Mouse (Mus musculus) limb, embryonic 11.5 days (tissue): Measurements from ENCODE around the gene Dclk3. TPM values are rescaled to one million over a fixed set of nuclear protein-coding genes. Genes with fewer than 3 reads are reported as not detected.

Experiments used
- ATAC-seq: fragments of 200-750 bp; cut with Nextera tagmentation; 2 replicates; pipeline ENCODE4 v1.8.0; 2017; ENCODE audit warnings: low read depth; ENCODE audit not compliant: insufficient number of reproducible peaks, low FRiP score, low TSS enrichment
- DNase-seq: peaks from one replicate; pipeline ENCODE4 v3.0.0-alpha.2; 2015; ENCODE audit warnings: low spot score
- H3K27ac ChIP-seq: fragments of 300-500 bp; sonication (generic); replicated peaks from 2 replicates; pipeline ENCODE4 v1.5.1; 2014; ENCODE audit warnings: low read depth, mild to moderate bottlenecking, low read length
- H3K27me3 ChIP-seq: fragments of 300-500 bp; sonication (generic); 2 replicates; pipeline ENCODE4 v1.6.1; 2014; ENCODE audit warnings: mild to moderate bottlenecking, low read length, mixed read lengths; ENCODE audit not compliant: control insufficient read depth, insufficient read depth
- H3K36me3 ChIP-seq: fragments of 300-500 bp; sonication (generic); 2 replicates; pipeline ENCODE4 v1.6.1; 2014; ENCODE audit warnings: mild to moderate bottlenecking, low read length, moderate library complexity, mixed read lengths; ENCODE audit not compliant: control insufficient read depth, insufficient read depth
- H3K4me1 ChIP-seq: fragments of 300-500 bp; sonication (generic); 2 replicates; pipeline ENCODE4 v1.6.1; 2014; ENCODE audit warnings: low read length, mixed read lengths; ENCODE audit not compliant: control insufficient read depth, insufficient read depth
- H3K4me2 ChIP-seq: fragments of 300-500 bp; sonication (generic); 2 replicates; pipeline ENCODE4 v1.6.1; 2014; ENCODE audit warnings: low read depth, mild to moderate bottlenecking, moderate library complexity; ENCODE audit not compliant: severe bottlenecking
- H3K4me3 ChIP-seq: fragments of 300-500 bp; sonication (generic); 2 replicates; pipeline ENCODE4 v1.5.1; 2014; ENCODE audit warnings: low read depth, low read length
- H3K9ac ChIP-seq: fragments of 300-500 bp; sonication (generic); 2 replicates; pipeline ENCODE4 v1.6.1; 2014; ENCODE audit warnings: mild to moderate bottlenecking, low read length
- H3K9me3 ChIP-seq: fragments of 300-500 bp; sonication (generic); 2 replicates; pipeline ENCODE4 v1.6.1; 2016; ENCODE audit warnings: low read length; ENCODE audit not compliant: control insufficient read depth
- WGBS: fragments of 180-500 bp; shearing (Covaris S2); extraction: QIAGEN DNeasy Blood & Tissue Kit; methylation state at CpG from one replicate; pipeline ENCODE4 v1.1.7; 2014; 5-methylcytosine and 5-hydroxymethylcytosine counted together
- polyA plus RNA-seq: library from polyadenylated mRNA; unstranded; fragments of >200 nt; fragmentation: Nextera tagmentation; extraction: Ambion mirVana; gene quantifications from 2 replicates; pipeline ENCODE4 v1.2.1, GENCODE M21; 2014

The Dclk3 gene
- polyA plus RNA-seq, 1 experiment from 2014 or later: 0.25 TPM

DNA sequence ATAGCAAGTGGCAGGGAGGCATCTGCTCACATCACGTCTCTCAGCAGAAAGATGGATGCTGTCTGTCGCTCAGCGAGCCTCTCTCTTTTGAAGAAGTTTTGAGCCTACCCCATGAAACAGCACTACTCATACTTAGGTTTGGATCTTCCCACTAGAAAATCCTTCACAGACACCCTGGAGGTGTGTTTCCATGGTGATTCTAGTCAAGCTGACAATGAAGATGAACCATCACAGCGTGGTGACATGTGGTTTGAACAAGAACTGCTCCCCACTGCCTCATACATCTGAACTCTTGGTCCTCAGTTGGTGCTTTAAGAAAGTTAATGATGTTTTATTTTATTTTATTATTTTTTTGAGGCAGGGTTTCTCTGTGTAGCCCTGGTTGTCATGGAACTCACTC is 12.9 kb upstream of the Dclk3 start:
- Histone ChIP-seq H3K27ac (no peak overlapping the region), H3K36me3 (no peaks in the 10 kb centered on the region), H3K4me2 (no peak overlapping the region), H3K4me1 (no peaks in the 10 kb centered on the region), H3K27me3 (no peaks in the 10 kb centered on the region), H3K9ac (no peak overlapping the region), H3K9me3 (no peaks in the 10 kb centered on the region), H3K4me3 (no peak overlapping the region)
- ATAC-seq (no peak), DNase-seq (no peak)
- 90% methylated on average over 4 of the region's 4 CpGs for WGBS

DNA sequence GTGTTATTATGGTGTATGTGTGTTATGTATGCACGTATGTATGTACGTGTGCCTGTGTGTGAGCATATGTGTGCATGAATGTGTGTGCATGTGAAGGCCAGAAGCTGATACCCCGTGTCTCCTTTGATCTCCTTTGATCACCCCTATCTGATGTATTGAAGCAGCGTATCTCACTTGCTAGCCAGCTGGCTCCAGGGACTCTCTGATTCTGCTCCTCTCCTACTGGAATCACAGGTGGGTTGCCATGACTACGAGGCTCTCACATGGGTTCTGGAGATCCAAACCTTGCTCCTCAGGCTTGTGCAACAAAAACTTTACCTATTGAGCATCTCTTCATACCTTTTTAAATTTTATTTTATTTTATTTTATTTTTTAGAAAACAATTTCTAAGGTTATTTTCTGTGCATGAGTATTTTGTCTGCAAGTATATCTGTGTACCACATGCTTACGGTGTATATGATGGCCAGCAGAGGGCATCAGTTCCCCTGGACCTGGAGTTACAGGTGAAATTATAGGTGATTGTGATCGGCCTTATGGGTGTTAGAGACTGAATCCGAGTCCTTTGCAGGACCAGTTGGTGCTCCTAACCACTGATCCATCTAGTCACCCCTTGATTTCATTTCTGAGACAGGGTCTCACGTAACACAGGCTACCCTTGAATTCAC is 10.9 kb upstream of the Dclk3 start:
- no peak overlapping the region for H3K9ac ChIP-seq
- H3K36me3 ChIP-seq: no peaks in the 10 kb centered on the region
- H3K9me3 ChIP-seq: no peaks in the 10 kb centered on the region
- 84% methylated on average over 9 of the region's 9 CpGs for WGBS
- DNase-seq (no peak), ATAC-seq (no peak)
- H3K27ac ChIP-seq: no peak overlapping the region
- no peak overlapping the region for H3K4me2 ChIP-seq
- no peaks in the 10 kb centered on the region for H3K4me1 ChIP-seq
- no peaks in the 10 kb centered on the region for H3K27me3 ChIP-seq
- H3K4me3 ChIP-seq: no peak overlapping the region

DNA sequence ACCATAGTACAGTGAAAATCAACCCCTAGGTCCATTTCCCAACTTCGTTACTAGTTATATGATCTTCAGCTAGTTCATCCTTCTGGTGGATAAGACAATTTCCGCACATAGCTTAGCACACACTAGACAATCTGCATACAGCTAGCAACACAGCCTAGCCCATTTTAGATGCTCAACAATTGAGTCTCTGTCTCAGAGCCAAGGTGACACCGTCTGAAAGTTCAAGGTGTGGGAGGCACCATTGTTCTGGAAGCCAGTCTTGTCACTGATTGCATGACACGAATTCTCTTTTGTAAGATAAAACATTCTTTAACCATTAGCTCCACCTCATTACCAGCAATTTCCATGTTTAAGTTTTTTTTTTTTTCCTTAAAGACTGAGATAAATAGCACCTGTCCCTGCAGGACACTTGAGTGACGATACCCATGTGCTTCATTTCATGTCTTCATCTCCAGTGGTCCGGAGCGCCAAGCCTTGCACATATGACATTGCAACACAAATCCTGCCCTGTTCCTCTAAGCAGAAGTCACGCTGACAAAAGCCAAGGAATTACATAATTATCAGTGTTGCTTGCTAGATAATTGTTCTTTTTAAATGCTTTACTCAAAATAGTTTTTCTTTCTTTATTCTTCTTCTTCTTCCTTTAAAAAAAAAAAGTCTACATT is 10.1 kb upstream of the Dclk3 start:
- H3K27me3 ChIP-seq: no peaks in the 10 kb centered on the region
- no peaks in the 10 kb centered on the region for H3K9me3 ChIP-seq
- no peak overlapping the region for H3K27ac ChIP-seq
- H3K4me2 ChIP-seq: no peak overlapping the region
- 86% methylated on average over 8 of the region's 8 CpGs for WGBS
- DNase-seq (no peak), ATAC-seq (no peak)
- H3K4me3 ChIP-seq: no peak overlapping the region
- no peak overlapping the region for H3K9ac ChIP-seq
- no peaks in the 10 kb centered on the region for H3K36me3 ChIP-seq
- no peaks in the 10 kb centered on the region for H3K4me1 ChIP-seq

DNA sequence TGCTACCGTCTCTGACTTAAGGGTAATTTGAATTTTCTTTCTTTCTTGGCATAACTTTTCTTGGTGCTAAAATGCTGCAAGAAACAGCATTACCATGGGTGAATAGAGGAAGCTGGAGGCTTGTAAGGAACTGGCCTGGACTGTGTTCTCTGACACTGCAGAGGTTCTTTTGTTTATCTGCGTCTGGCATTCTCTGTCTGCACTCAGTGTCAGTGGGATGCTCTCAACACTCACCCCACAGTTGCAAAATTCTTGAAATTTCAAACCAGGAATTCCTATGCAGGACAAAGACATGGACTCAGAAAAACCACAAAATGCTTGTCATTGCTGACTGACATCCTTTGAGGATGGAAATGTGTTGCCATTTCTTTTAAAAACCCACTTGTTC is 9.5 kb upstream of the Dclk3 start:
- 66% methylated on average over 2 of the region's 2 CpGs for WGBS
- H3K9ac ChIP-seq: no peak overlapping the region
- no peak overlapping the region for H3K4me3 ChIP-seq
- no peaks in the 10 kb centered on the region for H3K27me3 ChIP-seq
- no peaks in the 10 kb centered on the region for H3K9me3 ChIP-seq
- no peaks in the 10 kb centered on the region for H3K36me3 ChIP-seq
- no peaks in the 10 kb centered on the region for H3K4me1 ChIP-seq
- H3K27ac ChIP-seq: no peak overlapping the region
- no peak for DNase-seq
- H3K4me2 ChIP-seq: no peak overlapping the region
- ATAC-seq: no peak

DNA sequence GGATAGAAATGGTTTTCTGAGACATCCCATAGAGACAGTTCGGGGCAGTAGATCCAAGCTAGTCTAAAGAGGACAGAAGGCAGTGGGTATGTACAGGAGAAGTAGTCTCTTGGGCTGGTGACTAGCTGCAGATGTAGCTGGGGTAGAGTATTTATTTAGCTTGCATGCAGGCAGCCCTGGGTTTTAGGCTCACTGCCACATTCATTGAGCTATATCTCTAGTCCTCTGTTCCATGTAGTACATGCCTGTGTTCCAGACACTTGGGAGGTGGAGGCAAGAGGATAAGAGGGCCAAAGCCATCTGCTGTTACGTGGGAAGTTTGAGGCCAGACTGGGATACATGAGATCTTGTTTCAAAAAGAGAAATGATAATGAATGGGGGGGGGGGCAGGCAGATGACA is 3.5 kb upstream of the Dclk3 start:
- no peaks in the 10 kb centered on the region for H3K36me3 ChIP-seq
- no peaks in the 10 kb centered on the region for H3K9me3 ChIP-seq
- no peak overlapping the region for H3K4me3 ChIP-seq
- 79% methylated on average over 2 of the region's 2 CpGs for WGBS
- ATAC-seq (no peak), DNase-seq (no peak)
- H3K4me1 ChIP-seq: no peaks in the 10 kb centered on the region
- no peak overlapping the region for H3K4me2 ChIP-seq
- H3K27ac ChIP-seq: no peak overlapping the region
- peaks cover 20% of the 10 kb centered on the region for H3K27me3 ChIP-seq
- H3K9ac ChIP-seq: no peak overlapping the region

DNA sequence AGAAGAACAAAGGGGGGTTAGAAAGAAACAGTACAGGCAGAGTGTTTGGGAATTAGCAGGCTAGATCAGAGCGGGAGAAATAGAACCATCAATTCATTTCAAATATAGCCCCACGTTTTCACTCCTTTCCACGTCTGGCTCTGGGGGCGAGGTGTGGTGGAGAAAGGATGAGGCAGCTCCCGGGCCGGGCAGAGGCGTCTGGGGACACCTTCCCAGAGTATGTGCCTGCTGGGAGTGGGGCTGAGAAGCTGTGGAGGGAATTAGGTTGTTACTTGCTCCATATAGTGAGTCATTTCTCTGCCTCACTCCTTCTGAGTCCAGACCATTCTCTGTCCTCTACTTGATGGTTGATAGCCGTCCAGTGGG is 938 bp downstream of the Dclk3 start:
- H3K4me2 ChIP-seq: no peak overlapping the region
- H3K4me3 ChIP-seq: no peak overlapping the region
- no peaks in the 10 kb centered on the region for H3K4me1 ChIP-seq
- WGBS: 45% methylated on average over 8 of the region's 8 CpGs
- no peaks in the 10 kb centered on the region for H3K36me3 ChIP-seq
- peaks cover 23% of the 10 kb centered on the region for H3K27me3 ChIP-seq
- ATAC-seq (no peak), DNase-seq (no peak)
- H3K9me3 ChIP-seq: no peaks in the 10 kb centered on the region
- no peak overlapping the region for H3K9ac ChIP-seq
- H3K27ac ChIP-seq: no peak overlapping the region

DNA sequence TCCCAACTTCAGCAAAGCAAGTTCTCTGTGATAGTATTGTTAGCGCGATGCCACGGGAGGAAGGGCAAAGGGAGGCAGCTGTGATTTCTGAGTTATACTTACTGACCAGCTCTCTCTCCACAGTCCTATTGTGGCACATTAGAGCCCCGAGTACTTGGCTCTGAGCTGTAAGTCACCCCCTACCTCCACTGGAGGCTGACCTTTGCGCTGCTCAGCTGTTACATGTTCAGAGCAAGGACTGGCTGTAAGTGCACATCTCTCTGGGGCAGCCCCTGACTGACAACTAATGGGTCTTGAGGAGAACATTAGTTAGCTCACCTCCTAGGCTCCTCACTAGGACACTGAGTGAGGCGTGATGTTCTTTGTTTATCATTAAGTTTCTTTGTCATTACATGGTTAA is 1.6 kb downstream of the Dclk3 start:
- 74% methylated on average over 6 of the region's 6 CpGs for WGBS
- Histone ChIP-seq H3K9me3 (no peaks in the 10 kb centered on the region), H3K4me3 (no peak overlapping the region), H3K4me1 (no peaks in the 10 kb centered on the region), H3K36me3 (no peaks in the 10 kb centered on the region), H3K9ac (no peak overlapping the region), H3K27ac (no peak overlapping the region), H3K27me3 (peaks cover 23% of the 10 kb centered on the region), H3K4me2 (no peak overlapping the region)
- ATAC-seq: no peak
- DNase-seq: no peak

DNA sequence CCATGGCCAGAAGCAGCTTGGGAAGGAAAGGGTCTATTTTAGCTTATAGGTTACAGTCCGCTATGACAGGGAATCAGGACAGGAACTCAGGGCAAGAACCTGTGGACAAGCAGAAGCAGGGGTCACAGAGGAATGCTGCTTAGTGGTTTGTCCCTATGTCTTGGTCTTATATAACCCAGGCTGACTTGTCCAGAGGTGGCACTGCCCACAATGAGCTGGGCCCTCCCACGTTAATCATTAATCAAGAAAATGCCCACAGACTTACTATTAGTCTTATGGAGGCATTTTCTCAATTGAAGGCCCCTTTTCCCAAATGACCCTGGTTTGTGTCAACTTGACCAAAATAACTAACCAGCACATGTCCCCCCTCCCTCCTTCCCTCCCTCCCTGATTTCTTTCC is 2.3 kb downstream of the Dclk3 start:
- Histone ChIP-seq H3K36me3 (no peaks in the 10 kb centered on the region), H3K4me3 (no peak overlapping the region), H3K9ac (no peak overlapping the region), H3K27ac (no peak overlapping the region), H3K4me2 (no peak overlapping the region), H3K4me1 (no peaks in the 10 kb centered on the region), H3K27me3 (peaks cover 23% of the 10 kb centered on the region), H3K9me3 (no peaks in the 10 kb centered on the region)
- ATAC-seq (no peak), DNase-seq (no peak)
- WGBS: 79% methylated on average over 2 of the region's 2 CpGs

DNA sequence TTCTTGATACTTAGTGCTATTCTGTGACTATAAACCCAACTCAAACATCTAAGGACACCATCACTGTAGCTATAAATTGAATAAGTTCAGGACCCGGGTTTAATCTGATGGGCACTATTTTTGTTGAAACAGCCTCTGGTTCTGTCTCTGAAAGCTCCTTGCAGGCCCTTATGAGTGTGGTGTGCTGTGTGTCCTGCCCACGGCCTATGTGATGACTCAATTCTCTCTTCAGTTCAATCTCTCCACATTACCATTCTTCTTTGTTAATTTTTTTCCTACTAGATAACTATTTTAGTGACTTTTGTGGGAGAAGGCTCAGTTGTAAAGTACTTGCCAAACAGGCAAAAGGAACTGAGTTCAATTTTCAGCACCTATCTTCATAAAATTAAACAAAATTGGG is 7.3 kb downstream of the Dclk3 start:
- H3K27ac ChIP-seq: no peak overlapping the region
- ATAC-seq (no peak), DNase-seq (no peak)
- WGBS: 86% methylated on average over 2 of the region's 2 CpGs
- H3K9ac ChIP-seq: no peak overlapping the region
- H3K9me3 ChIP-seq: no peaks in the 10 kb centered on the region
- H3K27me3 ChIP-seq: no peaks in the 10 kb centered on the region
- H3K36me3 ChIP-seq: no peaks in the 10 kb centered on the region
- no peak overlapping the region for H3K4me3 ChIP-seq
- peaks cover 4% of the 10 kb centered on the region; the same call in 1 of the 2 replicates for H3K4me1 ChIP-seq
- no peak overlapping the region for H3K4me2 ChIP-seq
